8 mouse cellular contexts compared by ENCODE assay signal in the genomic region with DNA sequence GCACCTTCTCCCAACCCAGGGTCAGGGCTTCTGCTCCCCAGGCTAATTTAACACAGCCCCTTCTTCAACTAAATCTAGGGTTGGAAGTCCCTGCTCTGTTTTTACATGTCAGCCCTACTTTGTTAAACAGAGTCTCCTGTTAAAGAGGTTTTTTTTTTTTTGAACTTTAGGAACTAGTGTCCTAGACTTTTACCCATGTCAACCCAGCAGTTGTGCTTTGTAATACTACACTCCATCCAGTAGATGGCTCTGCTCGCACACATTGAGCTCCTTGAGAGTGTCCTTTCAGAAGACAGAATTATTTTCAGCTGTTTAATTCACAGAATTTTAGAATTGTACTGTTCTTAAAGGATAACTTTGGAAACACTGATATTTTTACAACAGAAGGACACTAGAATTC. TPM values are rescaled to one million over a fixed set of nuclear protein-coding genes. Genes with fewer than 3 reads are reported as not detected.
DNase-seq lines count a peak whose midpoint lies in the region; ATAC-seq and TF ChIP-seq lines count a peak whose summit lies in the region.

No protein-coding gene starts in this region.

- H3K9me3 ChIP-seq in forebrain, embryonic 16.5 days (ENCODE audit: control insufficient read depth, low read length), result no peaks in the 10 kb centered on the region
- no peaks in the 10 kb centered on the region for H3K9me3 ChIP-seq in kidney, embryonic 14.5 days (ENCODE audit: control insufficient read depth, low read length)

- H3K9ac ChIP-seq in forebrain, embryonic 16.5 days (replicated peaks; ENCODE audit: low read depth, low read length), result no peak overlapping the region
- H3K9ac ChIP-seq in kidney, embryonic 14.5 days (ENCODE audit: low read depth, low read length), result no peak overlapping the region

- peak overlapping the region; percentile 82 for H3K4me3 ChIP-seq in left cerebral cortex, adult 2 months
- peak overlapping the region; percentile 78 for H3K4me3 ChIP-seq in bone marrow macrophage, adult 2 months (ENCODE audit: insufficient read depth, low read length)
- peak overlapping the region; percentile 69 for H3K4me3 ChIP-seq in forebrain, embryonic 16.5 days (replicated peaks; ENCODE audit: low read length)
- H3K4me3 ChIP-seq in kidney, embryonic 14.5 days (ENCODE audit: low read length), result peak overlapping the region; percentile 86; the same call in 1 of the 2 replicates

- peak overlapping the region; percentile 89 for H3K4me2 ChIP-seq in forebrain, embryonic 16.5 days (ENCODE audit: low read length)
- peak overlapping the region; percentile 94 for H3K4me2 ChIP-seq in kidney, embryonic 14.5 days (replicated peaks; ENCODE audit: low read depth, low read length)

- TF ChIP-seq POLR2A in bone marrow macrophage, adult 2 months (IDR thresholded peaks at IDR 0.05; ENCODE audit: borderline replicate concordance, low read depth, low read length), result no peak

- DNase-seq in left cerebral cortex, adult 2 months (ENCODE audit: extremely low spot score in 1 of 2, low spot score in 2 of 2), result peak; percentile 23 to 35
- no peak for DNase-seq in left cerebral cortex, adult 8-10 months (ENCODE audit: low spot score in 2 of 2)
- peak; percentile 65 for DNase-seq in lung, postnatal 25 days (ENCODE audit: low spot score)
- peak; percentile 82 for DNase-seq in splenic B cell, adult 2 months (ENCODE audit: low read depth, low spot score)
- no peak for DNase-seq in gastrocnemius, postnatal 36 days

- H3K4me1 ChIP-seq in bone marrow macrophage, adult 2 months (ENCODE audit: control insufficient read depth, insufficient read depth, low read length), result peaks cover 11% of the 10 kb centered on the region
- H3K4me1 ChIP-seq in forebrain, embryonic 16.5 days (replicated peaks; ENCODE audit: control insufficient read depth, insufficient read depth, low read length), result peaks cover 30% of the 10 kb centered on the region
- H3K4me1 ChIP-seq in kidney, embryonic 14.5 days (ENCODE audit: control insufficient read depth, insufficient read depth, low read length), result peaks cover 12% of the 10 kb centered on the region

- peak; percentile 89 for TF ChIP-seq CTCF in left cerebral cortex, adult 2 months (IDR thresholded peaks at IDR 0.05)
- no peak for TF ChIP-seq CTCF in bone marrow macrophage, adult 2 months (IDR thresholded peaks at IDR 0.05; ENCODE audit: low read depth, low read length)

- WGBS in forebrain, embryonic 16.5 days, result 0% methylated on average over 1 of the region's 1 CpGs
- WGBS in kidney, embryonic 14.5 days, result 0% methylated on average over 1 of the region's 1 CpGs

- no peaks in the 10 kb centered on the region for H3K36me3 ChIP-seq in forebrain, embryonic 16.5 days (ENCODE audit: control insufficient read depth, insufficient read depth)
- H3K36me3 ChIP-seq in kidney, embryonic 14.5 days (ENCODE audit: control insufficient read depth, insufficient read depth, low read length), result no peaks in the 10 kb centered on the region
- no peaks in the 10 kb centered on the region; the same call in 1 of the 2 replicates for H3K36me3 ChIP-seq in splenic B cell, adult 2 months (ENCODE audit: control insufficient read depth, insufficient read depth, low read length, poor library complexity, severe bottlenecking)

- H3K27ac ChIP-seq in left cerebral cortex, adult 2 months, result no peak overlapping the region
- H3K27ac ChIP-seq in bone marrow macrophage, adult 2 months (ENCODE audit: insufficient read depth, low read depth, low read length), result no peak overlapping the region
- no peak overlapping the region for H3K27ac ChIP-seq in forebrain, embryonic 16.5 days (ENCODE audit: low read length)
- no peak overlapping the region for H3K27ac ChIP-seq in kidney, embryonic 14.5 days (ENCODE audit: low read depth, low read length)

- intact Hi-C loops in left cerebral cortex, adult 2 months (cut with DNase I), result loop anchor here (2.0 kb wide), 2 partner anchors 78 to 636 kb away; no protein-coding TSS in a partner anchor
- intact Hi-C loops in gastrocnemius, postnatal 36 days (cut with DNase I), result loop anchor here (2.0 kb wide), 1 partner anchor 144 kb away; no protein-coding TSS in a partner anchor

- ATAC-seq in forebrain, embryonic 16.5 days, result no peak
- no peak for ATAC-seq in kidney, embryonic 14.5 days (ENCODE audit: low FRiP score, low TSS enrichment)

- H3K27me3 ChIP-seq in forebrain, embryonic 16.5 days (replicated peaks; ENCODE audit: control insufficient read depth, insufficient read depth, low read length), result no peaks in the 10 kb centered on the region
- no peaks in the 10 kb centered on the region for H3K27me3 ChIP-seq in kidney, embryonic 14.5 days (ENCODE audit: control insufficient read depth, insufficient read depth, low read length)
- H3K27me3 ChIP-seq in splenic B cell, adult 2 months (ENCODE audit: control insufficient read depth, insufficient read depth, low read length, poor library complexity, severe bottlenecking), result no peaks in the 10 kb centered on the region

RNA-seq across cellular contexts. Expression of gene Mars2, which starts 2.3 kb away (rescaled TPM):
- total RNA-seq in left cerebral cortex, adult 2 months (2021), result 10 to 100 TPM; 10.2 to 10.7 TPM
- 1 to 10 TPM; 7.6 to 8.5 (median 8.3) TPM for total RNA-seq in left cerebral cortex, adult 8-10 months (2022)
- polyA plus RNA-seq in bone marrow macrophage, adult 2 months (2012; ENCODE audit: insufficient read depth, insufficient read length, missing spikeins), result 1.3 and 1.5 TPM in 2 replicates
- polyA plus RNA-seq in forebrain, embryonic 16.5 days (2015; fragmentation: Nextera tagmentation; extraction: Ambion mirVana), result 5.3 and 5.6 TPM in 2 replicates
- 2.1 and 2.4 TPM in 2 replicates for polyA plus RNA-seq in kidney, embryonic 14.5 days (2014; fragmentation: Nextera tagmentation; extraction: Ambion mirVana)
- 1 to 10 TPM; 2.4 to 3.1 TPM for total RNA-seq in gastrocnemius, postnatal 36 days (2021)

RNA-seq across cellular contexts. Expression of gene Rftn2, which starts 12.7 kb away (rescaled TPM):
- total RNA-seq in left cerebral cortex, adult 2 months (2021), result 10 to 100 TPM; 20.2 to 23.6 TPM
- 10 to 100 TPM; 25.6 to 27.1 (median 26.6) TPM for total RNA-seq in left cerebral cortex, adult 8-10 months (2022)
- 2.1 and 2.8 TPM in 2 replicates for polyA plus RNA-seq in bone marrow macrophage, adult 2 months (2012; ENCODE audit: insufficient read depth, insufficient read length, missing spikeins)
- polyA plus RNA-seq in forebrain, embryonic 16.5 days (2015; fragmentation: Nextera tagmentation; extraction: Ambion mirVana), result 10.4 and 15.1 TPM in 2 replicates
- 4.8 and 6.6 TPM in 2 replicates for polyA plus RNA-seq in kidney, embryonic 14.5 days (2014; fragmentation: Nextera tagmentation; extraction: Ambion mirVana)
- total RNA-seq in gastrocnemius, postnatal 36 days (2021), result 1 to 10 TPM; 2.9 to 3.7 TPM

Comparison
In these comparisons a context has a peak if more than half of its experiments do, and no peak if none do; other contexts are left out.
1. DNase-seq: peak in left cerebral cortex, adult 2 months (2 of 2), lung, postnatal 25 days (single experiment) and splenic B cell, adult 2 months (single experiment); none in left cerebral cortex, adult 8-10 months (0 of 2) and gastrocnemius, postnatal 36 days (0 of 2).
2. RNA of gene Rftn2, which starts 12.7 kb away (total RNA-seq): 25.6 to 27.1 TPM in left cerebral cortex, adult 8-10 months and 20.2 to 23.6 TPM in left cerebral cortex, adult 2 months; 2.9 to 3.7 TPM in gastrocnemius, postnatal 36 days; every median in the first group is over 4 times any median in the second.
3. Peak in every context shown above with its lines, with median percentiles within 50 percentile points of each other: H3K4me3 ChIP-seq.